Mouse (Mus musculus) megakaryocyte progenitor cell, adult 5-6 weeks (primary cell): ENCODE measurements around the gene Npm1. TPM values are rescaled to one million over a fixed set of nuclear protein-coding genes. Genes with fewer than 3 reads are reported as not detected.

Source experiments
- ATAC-seq: replicated peaks from 2 replicates; pipeline ENCODE4 v1.8.0; 2016; ENCODE audit warnings: mild to moderate bottlenecking, moderate TSS enrichment, inconsistent platforms; ENCODE audit not compliant: poor library complexity
- total RNA-seq, 2 experiments: library from RNA; stranded (forward) in 1 of 2; stranded (reverse) in 1 of 2; fragments of 157-497, 149-512 nt in 1 of 2; fragments of 200-1000 nt in 1 of 2; gene quantifications; 2 replicates each; pipeline versions ENCODE4 v1.2.3 to v1.2.4; 2015 to 2017

Gene Npm1
- total RNA-seq, 2 experiments from 2014 or later: 2,971 to 3,382 TPM

DNA sequence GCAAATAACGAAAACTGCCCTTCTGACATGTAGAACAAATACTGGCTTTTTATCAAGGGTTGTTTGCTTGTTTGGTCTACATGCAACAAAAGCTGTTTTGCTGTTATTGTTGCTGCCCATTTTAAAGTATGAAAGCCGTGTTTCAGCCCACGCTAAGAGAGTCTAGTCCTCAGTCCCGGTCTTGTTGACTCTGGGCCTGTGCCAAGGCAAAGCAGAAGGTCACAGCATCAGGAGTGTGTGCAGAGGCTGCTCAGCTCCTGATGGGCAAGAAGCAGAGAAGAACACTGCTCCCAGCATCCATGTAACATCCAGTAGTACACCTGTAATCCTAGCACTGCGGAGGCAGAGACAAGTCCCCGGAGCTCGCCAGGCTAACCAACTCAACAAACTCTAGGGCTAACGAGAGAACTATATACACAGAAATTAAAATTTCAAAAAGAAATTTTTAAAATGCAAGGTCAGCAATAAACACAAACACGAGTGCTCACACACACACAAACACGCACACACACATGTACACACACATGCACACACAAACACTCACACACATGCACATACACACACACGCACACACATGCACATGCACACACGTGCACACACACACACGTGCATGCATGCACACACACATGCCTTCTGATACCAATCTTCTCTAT, 59.6 kb downstream of the Npm1 start:
- no peak for ATAC-seq

Other genes starting within 250 kb of the Npm1 start
- not detected in 2 replicates for gene Fgf18, start 15.8 kb downstream of the Npm1 start, total RNA-seq (2015)
- gene Fgf18, start 15.8 kb downstream of the Npm1 start, total RNA-seq (2017): not detected in 2 replicates
- gene Tlx3, start 40.4 kb upstream of the Npm1 start, total RNA-seq (2015): not detected in 2 replicates
- gene Tlx3, start 40.4 kb upstream of the Npm1 start, total RNA-seq (2017): not detected in 2 replicates
- gene Gm12117, start 113.5 kb upstream of the Npm1 start, total RNA-seq (2015): 0.27 TPM in 1 of 2 replicates, not detected in the other
- gene Gm12117, start 113.5 kb upstream of the Npm1 start, total RNA-seq (2017): not detected in 2 replicates